Mouse (Mus musculus) liver, embryonic 18 days (tissue): ENCODE measurements around the gene Arxes2. TPM values are rescaled to one million over a fixed set of nuclear protein-coding genes. Genes with fewer than 3 reads are reported as not detected.

ENCODE experiments used
- polyA plus RNA-seq: library from polyadenylated mRNA; depleted of rRNA; stranded (reverse); fragments of >200 nt; gene quantifications from 2 replicates; pipeline ENCODE4 v1.2.3, GENCODE M21; 2012; rRNA removed

Arxes2 gene
- polyA plus RNA-seq: 11.0 and 11.1 TPM in 2 replicates

DNA sequence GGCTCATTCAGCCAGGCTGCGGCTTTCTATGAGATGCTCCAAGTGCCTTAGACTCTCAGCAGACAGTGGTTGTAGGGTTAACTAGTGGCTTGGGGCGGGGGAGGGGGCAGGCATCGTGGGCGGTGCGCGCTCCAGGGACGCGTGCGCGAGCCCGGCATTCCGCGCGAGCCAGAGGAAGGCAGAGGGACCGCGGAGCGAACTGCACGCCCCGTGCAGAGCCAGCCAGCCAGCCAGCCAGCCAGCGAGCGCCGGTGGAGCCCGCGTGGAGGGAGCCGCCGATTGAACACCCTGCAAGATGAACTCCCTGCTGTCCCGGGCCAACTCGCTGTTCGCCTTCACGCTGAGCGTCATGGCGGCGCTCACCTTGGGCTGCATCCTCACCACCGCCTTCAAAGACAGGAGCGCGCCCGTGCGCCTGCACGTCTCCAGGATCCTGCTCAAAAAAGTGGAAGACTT, at the start of gene Arxes2:
TSS of gene Arxes2 (plus strand) at position 161 of the 456 bp plus-strand sequence.

DNA sequence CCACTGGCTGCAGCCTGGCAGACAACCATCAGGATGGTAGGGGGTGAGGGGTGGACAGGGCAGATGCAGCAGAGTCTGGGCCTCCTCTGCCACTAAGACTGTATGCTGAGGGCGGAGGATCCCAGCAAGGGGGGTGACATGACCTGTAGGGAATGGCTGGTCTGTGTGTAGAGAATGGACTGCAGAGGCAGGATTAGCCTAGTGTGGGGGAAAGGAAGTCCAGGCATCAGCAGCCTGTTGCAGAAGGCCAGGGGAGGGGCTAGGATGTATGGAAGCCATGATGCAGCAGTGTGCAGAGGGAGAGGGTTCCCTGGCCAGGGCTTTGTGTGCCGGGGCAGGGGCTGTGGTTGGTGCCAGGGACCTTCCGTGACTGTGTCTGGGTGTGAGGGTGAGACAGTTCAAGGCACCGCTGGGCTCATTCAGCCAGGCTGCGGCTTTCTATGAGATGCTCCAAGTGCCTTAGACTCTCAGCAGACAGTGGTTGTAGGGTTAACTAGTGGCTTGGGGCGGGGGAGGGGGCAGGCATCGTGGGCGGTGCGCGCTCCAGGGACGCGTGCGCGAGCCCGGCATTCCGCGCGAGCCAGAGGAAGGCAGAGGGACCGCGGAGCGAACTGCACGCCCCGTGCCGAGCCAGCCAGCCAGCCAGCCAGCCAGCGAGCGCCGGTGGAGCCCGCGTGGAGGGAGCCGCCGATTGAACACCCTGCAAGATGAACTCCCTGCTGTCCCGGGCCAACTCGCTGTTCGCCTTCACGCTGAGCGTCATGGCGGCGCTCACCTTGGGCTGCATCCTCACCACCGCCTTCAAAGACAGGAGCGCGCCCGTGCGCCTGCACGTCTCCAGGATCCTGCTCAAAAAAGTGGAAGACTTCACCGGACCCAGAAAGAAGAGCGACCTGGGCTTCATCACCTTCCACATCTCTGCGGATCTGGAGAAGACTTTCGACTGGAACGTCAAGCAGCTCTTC, 39.5 kb downstream of the Arxes2 start, which contains the start of gene Arxes1:
TSS of gene Arxes1 (plus strand) at position 569 of the 965 bp plus-strand sequence.

Other genes with a start within 250 kb of the Arxes2 start
- 8.2 and 8.6 TPM in 2 replicates for gene Bhlhb9, start 196.2 kb upstream of the Arxes2 start, polyA plus RNA-seq
- gene Gprasp2, start 154.8 kb upstream of the Arxes2 start, polyA plus RNA-seq: 0.89 and 0.99 TPM in 2 replicates
- 2.9 and 3.1 TPM in 2 replicates for gene Arxes1, start 39.5 kb downstream of the Arxes2 start, polyA plus RNA-seq
- 62.0 and 65.3 TPM in 2 replicates for gene Bex2, start 74.4 kb downstream of the Arxes2 start, polyA plus RNA-seq
- gene Nxf3, start 91.4 kb downstream of the Arxes2 start, polyA plus RNA-seq: 0.29 and 0.37 TPM in 2 replicates
- gene Bex4, start 145.2 kb downstream of the Arxes2 start, polyA plus RNA-seq: 75.6 and 83.5 TPM in 2 replicates
- 84.2 and 93.2 TPM in 2 replicates for gene Tceal8, start 178.5 kb downstream of the Arxes2 start, polyA plus RNA-seq
- gene Tceal5, start 210.1 kb downstream of the Arxes2 start, polyA plus RNA-seq: 29.0 and 35.8 TPM in 2 replicates
- gene Tceal7, start 221.0 kb downstream of the Arxes2 start, polyA plus RNA-seq: 0.09 and 0.30 TPM in 2 replicates
- 153 and 182 TPM in 2 replicates for gene Bex1, start 221.7 kb downstream of the Arxes2 start, polyA plus RNA-seq